Mouse (Mus musculus) spleen, postnatal 10 days (tissue): ENCODE measurements around the gene Boll.

Experiments
- DNase-seq, 2 experiments: peaks; one replicate each; pipeline ENCODE4 v3.0.0; 2021 to 2022; ENCODE audit warnings: low spot score in 2 of 2

Boll gene

DNA sequence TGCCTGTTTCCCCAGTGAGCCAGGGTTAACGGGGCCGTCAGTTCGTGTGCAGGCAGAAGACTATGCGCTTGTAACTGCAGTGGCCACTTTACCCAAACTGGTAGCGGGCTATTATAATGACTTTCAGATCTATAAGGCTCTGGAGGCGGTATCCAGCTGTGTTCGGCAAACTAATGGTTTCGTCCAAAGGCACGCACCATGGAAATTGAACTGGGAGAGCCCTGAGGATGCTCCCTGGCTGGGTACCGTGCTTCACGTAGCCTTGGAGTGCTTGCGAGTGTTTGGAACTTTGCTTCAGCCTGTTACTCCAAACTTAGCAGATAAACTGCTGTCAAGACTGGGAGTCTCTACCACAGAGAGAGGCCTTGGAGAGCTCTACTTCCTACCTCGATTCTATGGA, 124.8 kb downstream of the Boll start:
- peak in 1 of 2 experiments; percentile 26 for DNase-seq

DNA sequence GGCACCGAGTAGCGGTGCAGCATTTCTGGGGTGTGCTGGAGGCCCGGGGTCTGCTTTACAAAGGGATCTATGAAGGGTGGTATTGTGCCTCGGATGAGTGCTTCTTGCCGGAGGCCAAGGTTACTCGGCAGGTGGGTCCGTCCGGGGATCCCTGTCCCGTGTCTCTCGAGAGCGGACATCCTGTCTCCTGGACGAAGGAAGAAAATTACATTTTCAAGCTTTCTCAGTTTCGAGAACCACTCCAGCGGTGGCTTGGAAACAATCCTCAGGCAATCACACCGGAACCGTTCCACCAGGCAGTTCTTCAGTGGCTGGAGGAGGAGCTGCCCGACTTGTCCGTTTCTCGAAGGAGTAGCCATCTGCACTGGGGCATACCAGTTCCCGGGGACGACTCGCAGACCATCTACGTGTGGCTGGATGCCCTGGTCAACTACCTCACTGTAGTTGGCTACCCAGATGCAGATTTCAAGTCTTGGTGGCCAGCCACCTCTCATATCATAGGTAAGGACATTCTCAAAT, 125.6 kb downstream of the Boll start:
- peak in 1 of 2 experiments; percentile 39 for DNase-seq

GRCm38 (mm10) chr1:55236890-55237642, 126.2 kb downstream of the Boll start, which contains the start of gene Mars2:
Mars2 (plus strand) TSS chr1:55237177.
- peak; percentile 87 to 97 for DNase-seq

GRCm38 (mm10) chr1:55236487-55236886, 126.8 kb downstream of the Boll start:
- no peak for DNase-seq

GRCm38 (mm10) chr1:55234910-55235520, 128.3 kb downstream of the Boll start:
- no peak for DNase-seq

- no peak for DNase-seq
These were observed 134.9 kb downstream of the Boll start for GRCm38 (mm10) chr1:55228256-55228884.

DNA sequence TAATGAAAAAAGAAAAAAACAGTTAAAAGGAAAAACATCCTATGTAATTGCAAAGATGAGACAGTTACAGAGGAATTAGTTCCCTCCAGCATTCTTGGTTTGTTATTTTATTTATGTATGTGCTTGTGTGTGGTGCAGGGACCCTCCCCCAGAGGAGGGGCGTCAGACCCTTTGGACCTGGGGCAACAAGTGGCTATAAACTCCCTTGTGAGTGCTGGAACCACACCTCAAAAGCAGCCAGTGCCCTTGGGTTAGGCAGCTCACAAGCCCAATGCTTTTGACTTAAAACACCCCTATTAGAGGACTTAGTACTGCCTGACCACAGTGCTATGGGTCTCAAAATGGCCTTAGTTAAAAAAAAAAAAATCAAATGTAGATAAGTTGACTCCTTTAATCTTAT, 135.9 kb downstream of the Boll start:
- DNase-seq, result no peak

DNA sequence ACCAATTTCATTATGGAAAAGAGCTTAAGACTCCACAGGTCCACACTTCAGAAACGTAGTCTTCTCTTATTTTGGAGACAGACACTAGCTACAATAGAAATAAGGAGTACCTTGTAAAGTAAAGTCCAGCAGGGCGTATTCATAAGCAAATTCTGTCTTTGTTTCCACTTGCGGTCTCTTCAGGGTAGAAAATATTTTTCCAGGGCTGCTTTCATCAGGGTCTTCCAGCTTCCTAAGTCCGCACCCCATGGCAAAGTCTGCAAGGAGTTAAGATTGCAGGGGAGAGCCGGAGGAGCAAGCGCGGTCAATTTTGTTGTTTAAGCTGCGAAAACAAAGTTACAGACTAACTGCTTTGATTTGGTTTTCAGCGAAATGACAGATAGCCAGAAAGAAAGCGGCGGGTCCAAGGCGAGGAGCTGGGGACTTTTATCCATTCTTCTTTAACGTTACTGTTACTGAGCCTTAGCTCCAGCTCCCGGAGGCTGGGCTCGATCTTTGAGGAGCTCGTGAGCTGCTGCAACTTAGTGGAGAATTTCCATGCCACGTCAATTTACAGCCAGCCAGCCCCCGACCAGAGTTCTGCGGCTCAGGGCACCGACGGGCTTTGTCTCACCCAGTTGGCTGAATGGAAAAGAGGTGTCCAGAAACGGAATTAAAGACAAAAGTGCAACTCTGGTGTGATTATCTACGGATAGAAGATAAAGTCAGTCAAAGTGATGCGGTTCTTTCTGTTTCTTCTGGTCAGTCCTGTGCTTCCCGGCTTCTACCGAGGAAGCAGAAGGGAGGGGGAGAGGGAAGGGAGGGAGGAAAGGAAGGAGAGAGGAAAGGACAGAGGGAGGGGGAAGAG, 137.0 kb downstream of the Boll start, which contains the start of gene Rftn2:
TSS of gene Rftn2 (minus strand) at position 772 of the 847 bp plus-strand sequence.
- no peak for DNase-seq

GRCm38 (mm10) chr1:55225398-55225797, 137.9 kb downstream of the Boll start:
- DNase-seq, result no peak

- no peak for DNase-seq
These were observed 139.2 kb downstream of the Boll start for GRCm38 (mm10) chr1:55224111-55224510.

DNA sequence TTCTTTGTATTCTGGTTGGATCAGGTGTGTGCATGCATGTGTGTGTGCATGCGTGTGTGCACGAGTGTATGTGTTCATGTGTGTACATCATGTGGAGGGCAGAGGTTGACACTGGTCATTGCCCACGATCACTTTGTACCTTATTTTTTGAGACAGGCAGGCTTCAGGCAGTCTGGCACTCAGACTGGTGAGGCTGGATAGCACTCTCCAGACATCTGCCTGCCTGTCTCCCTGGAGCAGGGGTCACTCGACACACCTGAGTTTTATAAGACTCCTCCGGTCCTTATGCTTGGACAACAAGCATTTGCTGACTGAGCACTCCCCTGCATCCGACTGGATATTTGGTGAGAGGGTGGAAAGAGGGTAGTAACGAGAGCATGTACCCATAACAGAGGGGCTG, 140.2 kb downstream of the Boll start:
- DNase-seq, result no peak

DNA sequence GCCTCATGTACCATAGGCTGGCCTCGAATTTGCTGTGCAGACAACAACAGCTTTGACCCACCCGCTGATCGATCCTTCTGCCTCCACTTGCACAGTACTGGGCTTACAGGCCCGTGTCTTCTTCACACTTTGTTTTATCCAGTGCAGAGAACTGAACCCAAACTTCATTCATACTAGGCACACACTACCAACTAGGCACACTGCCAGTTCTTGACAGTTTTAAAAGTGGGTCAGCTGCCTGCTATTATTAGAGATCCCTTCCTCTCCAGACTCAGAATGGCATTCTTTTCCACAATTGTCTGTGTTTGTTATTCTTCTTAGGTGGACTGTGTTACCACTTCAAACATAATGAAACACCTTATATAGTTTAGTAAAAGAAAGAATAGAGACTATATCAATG, 141.9 kb downstream of the Boll start:
- no peak for DNase-seq

GRCm38 (mm10) chr1:55217191-55217590, 146.1 kb downstream of the Boll start:
- DNase-seq, result no peak

- DNase-seq, result peak in 1 of 2 experiments; percentile 65
These were observed 148.0 kb downstream of the Boll start for GRCm38 (mm10) chr1:55215185-55215813.

- DNase-seq, result no peak
These were observed 149.3 kb downstream of the Boll start for GRCm38 (mm10) chr1:55213936-55214335.

DNA sequence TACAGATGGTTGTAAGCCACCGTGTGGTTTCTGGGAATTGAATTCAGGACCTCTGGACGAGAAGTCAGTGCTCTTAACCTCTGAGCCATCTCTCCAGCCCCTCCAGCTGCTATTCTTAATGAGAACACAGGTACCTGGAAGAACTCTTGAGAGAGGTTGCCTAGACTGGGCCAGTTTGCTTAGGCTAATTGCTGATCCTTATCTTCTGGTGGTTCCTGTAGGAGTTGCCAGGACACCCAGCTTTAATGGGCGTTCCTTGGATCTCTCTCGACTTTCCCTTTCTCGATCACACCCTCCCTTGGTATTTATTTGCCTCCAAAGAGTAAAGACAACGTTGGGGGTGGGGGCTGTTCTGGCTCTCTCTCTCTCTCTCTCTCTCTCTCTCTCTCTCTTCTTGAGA, 149.8 kb downstream of the Boll start:
- no peak for DNase-seq

- no peak for DNase-seq
These were observed 150.5 kb downstream of the Boll start for GRCm38 (mm10) chr1:55212771-55213170.

GRCm38 (mm10) chr1:55211081-55211480, 152.2 kb downstream of the Boll start:
- no peak for DNase-seq

GRCm38 (mm10) chr1:55210202-55210965, 152.9 kb downstream of the Boll start:
- peak in 1 of 2 experiments; percentile 62 for DNase-seq

DNA sequence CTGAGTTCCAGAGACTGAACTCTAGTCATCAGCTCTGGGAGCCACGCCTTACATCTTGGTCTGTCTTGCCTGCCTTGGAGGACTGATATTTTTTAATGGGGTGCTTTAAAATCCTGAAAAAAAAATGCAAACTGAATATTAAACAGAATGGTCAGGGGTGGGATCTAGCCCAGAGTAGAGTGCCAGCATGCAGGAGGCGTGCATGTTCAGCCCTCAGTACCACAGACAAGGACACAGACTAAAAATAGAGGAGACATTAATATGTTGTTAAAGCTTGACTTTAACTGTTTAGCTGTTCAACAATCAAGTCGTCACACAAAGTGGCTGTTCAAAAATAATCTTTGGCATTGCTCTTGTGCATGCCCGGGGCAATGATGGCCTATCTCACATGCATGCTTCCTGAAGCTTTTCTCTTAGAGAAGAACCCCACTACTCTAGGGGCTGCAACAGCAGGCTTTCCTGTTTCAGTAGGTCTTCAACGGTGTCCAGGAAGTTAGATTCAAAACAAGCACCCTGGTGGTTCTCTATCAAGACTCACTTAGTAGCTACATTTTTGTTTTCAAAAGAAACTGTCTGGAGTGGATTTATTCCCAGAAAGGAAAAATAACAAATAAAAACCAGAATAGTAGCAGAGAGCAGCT, 154.6 kb downstream of the Boll start:
- no peak for DNase-seq
